Mouse (Mus musculus): ENCODE results near the gene Yme1l1. TPM values are rescaled to one million over a fixed set of nuclear protein-coding genes. Genes with fewer than 3 reads are reported as not detected.
A peak's percentile ranks its signal among the peaks of the same experiment; 100 is the strongest.

Gene Yme1l1
- polyA plus RNA-seq, 1 experiment = 16.7 TPM

GRCm38 (mm10) chr2:23202900-23203670 lies 46.9 kb downstream of the Yme1l1 start:
- Histone ChIP-seq H3K27me3 (ENCODE audit: control insufficient read depth, insufficient read depth, low read length) (no peaks in the 10 kb centered on the region), H3K4me1 (ENCODE audit: control insufficient read depth, insufficient read depth, low read length) (peaks cover 10% of the 10 kb centered on the region), H3K36me3 (ENCODE audit: control insufficient read depth, insufficient read depth, low read length) (peaks cover 1% of the 10 kb centered on the region; the same call in 1 of the 2 replicates), H3K4me3 (ENCODE audit: control insufficient read depth, low read depth, low read length) (no peak overlapping the region), H3K27ac (ENCODE audit: control insufficient read depth, insufficient read depth, low read depth, low read length) (0 out of 2 replicates have a peak overlapping the region, but pooled peaks have one; percentile 44)
- TF ChIP-seq POLR2A (IDR thresholded peaks at IDR 0.05; ENCODE audit: control insufficient read depth, low read depth, low read length) (no peak), CTCF (IDR thresholded peaks at IDR 0.05; ENCODE audit: control insufficient read depth, insufficient read depth, insufficient replicate concordance, low read depth, low read length) (no peak)

GRCm38 (mm10) chr2:23207070-23207526 lies 50.9 kb downstream of the Yme1l1 start, which contains the start of gene 4931423N10Rik:
Gene 4931423N10Rik (plus strand): TSS chr2:23207476.
- H3K36me3 ChIP-seq (ENCODE audit: control insufficient read depth, insufficient read depth, low read length) = no peaks in the 10 kb centered on the region
- H3K27ac ChIP-seq (ENCODE audit: control insufficient read depth, insufficient read depth, low read depth, low read length) = peak within 1 kb of the TSS; percentile 91
- peak within 1 kb of the TSS; percentile 87 for H3K4me3 ChIP-seq (ENCODE audit: control insufficient read depth, low read depth, low read length)
- H3K27me3 ChIP-seq (ENCODE audit: control insufficient read depth, insufficient read depth, low read length) = no peaks in the 10 kb centered on the region
- TF ChIP-seq CTCF (IDR thresholded peaks at IDR 0.05; ENCODE audit: control insufficient read depth, insufficient read depth, insufficient replicate concordance, low read depth, low read length) (no peak), POLR2A (IDR thresholded peaks at IDR 0.05; ENCODE audit: control insufficient read depth, low read depth, low read length) (peak; percentile 84; the same call in 1 of the 2 replicates)
- H3K4me1 ChIP-seq (ENCODE audit: control insufficient read depth, insufficient read depth, low read length) = peaks cover 8% of the 10 kb centered on the region

- no peak for TF ChIP-seq POLR2A (IDR thresholded peaks at IDR 0.05; ENCODE audit: control insufficient read depth, low read depth, low read length)
- TF ChIP-seq CTCF (IDR thresholded peaks at IDR 0.05; ENCODE audit: control insufficient read depth, insufficient read depth, insufficient replicate concordance, low read depth, low read length) = no peak
- Histone ChIP-seq H3K27ac (ENCODE audit: control insufficient read depth, insufficient read depth, low read depth, low read length) (no peak overlapping the region), H3K4me3 (ENCODE audit: control insufficient read depth, low read depth, low read length) (no peak overlapping the region), H3K4me1 (ENCODE audit: control insufficient read depth, insufficient read depth, low read length) (no peaks in the 10 kb centered on the region), H3K27me3 (ENCODE audit: control insufficient read depth, insufficient read depth, low read length) (no peaks in the 10 kb centered on the region), H3K36me3 (ENCODE audit: control insufficient read depth, insufficient read depth, low read length) (no peaks in the 10 kb centered on the region)
Observed at GRCm38 (mm10) chr2:23213661-23214060, 57.5 kb downstream of the Yme1l1 start.

- H3K4me1 ChIP-seq (ENCODE audit: control insufficient read depth, insufficient read depth, low read length) = no peaks in the 10 kb centered on the region
- no peak overlapping the region for H3K27ac ChIP-seq (ENCODE audit: control insufficient read depth, insufficient read depth, low read depth, low read length)
- no peaks in the 10 kb centered on the region for H3K27me3 ChIP-seq (ENCODE audit: control insufficient read depth, insufficient read depth, low read length)
- no peaks in the 10 kb centered on the region for H3K36me3 ChIP-seq (ENCODE audit: control insufficient read depth, insufficient read depth, low read length)
- no peak for TF ChIP-seq CTCF (IDR thresholded peaks at IDR 0.05; ENCODE audit: control insufficient read depth, insufficient read depth, insufficient replicate concordance, low read depth, low read length)
- no peak for TF ChIP-seq POLR2A (IDR thresholded peaks at IDR 0.05; ENCODE audit: control insufficient read depth, low read depth, low read length)
- no peak overlapping the region for H3K4me3 ChIP-seq (ENCODE audit: control insufficient read depth, low read depth, low read length)
Observed at GRCm38 (mm10) chr2:23225199-23225598, 69.0 kb downstream of the Yme1l1 start.

- H3K27ac ChIP-seq (ENCODE audit: control insufficient read depth, insufficient read depth, low read depth, low read length) = no peak overlapping the region
Observed at GRCm38 (mm10) chr2:23228463-23228862, 72.3 kb downstream of the Yme1l1 start.

GRCm38 (mm10) chr2:23234065-23234773 lies 78.0 kb downstream of the Yme1l1 start:
- H3K27me3 ChIP-seq (ENCODE audit: control insufficient read depth, insufficient read depth, low read length) = no peaks in the 10 kb centered on the region
- H3K4me3 ChIP-seq (ENCODE audit: control insufficient read depth, low read depth, low read length) = peak overlapping the region; percentile 73
- no peaks in the 10 kb centered on the region for H3K36me3 ChIP-seq (ENCODE audit: control insufficient read depth, insufficient read depth, low read length)
- no peaks in the 10 kb centered on the region; the same call in 1 of the 2 replicates for H3K4me1 ChIP-seq (ENCODE audit: control insufficient read depth, insufficient read depth, low read length)
- no peak for TF ChIP-seq CTCF (IDR thresholded peaks at IDR 0.05; ENCODE audit: control insufficient read depth, insufficient read depth, insufficient replicate concordance, low read depth, low read length)
- TF ChIP-seq POLR2A (IDR thresholded peaks at IDR 0.05; ENCODE audit: control insufficient read depth, low read depth, low read length) = no peak
- no peak overlapping the region for H3K27ac ChIP-seq (ENCODE audit: control insufficient read depth, insufficient read depth, low read depth, low read length)

More at GRCm38 (mm10) chr2:23228463-23228862, 72.3 kb downstream of the Yme1l1 start:
- Histone ChIP-seq H3K4me1 (ENCODE audit: control insufficient read depth, insufficient read depth, low read length) (no peaks in the 10 kb centered on the region), H3K36me3 (ENCODE audit: control insufficient read depth, insufficient read depth, low read length) (no peaks in the 10 kb centered on the region), H3K27me3 (ENCODE audit: control insufficient read depth, insufficient read depth, low read length) (no peaks in the 10 kb centered on the region), H3K4me3 (ENCODE audit: control insufficient read depth, low read depth, low read length) (no peak overlapping the region)
- TF ChIP-seq POLR2A (IDR thresholded peaks at IDR 0.05; ENCODE audit: control insufficient read depth, low read depth, low read length) (no peak), CTCF (IDR thresholded peaks at IDR 0.05; ENCODE audit: control insufficient read depth, insufficient read depth, insufficient replicate concordance, low read depth, low read length) (no peak)

Other genes with a start within 250 kb of the Yme1l1 start
- 28.0 and 29.1 TPM in 2 replicates for gene Abi1, start 116.1 kb upstream of the Yme1l1 start, polyA plus RNA-seq (2012; rRNA removed)
- 7.8 and 10.6 TPM in 2 replicates for gene Acbd5, start 88.2 kb upstream of the Yme1l1 start, polyA plus RNA-seq (2012; rRNA removed)
- 2.5 TPM in 2 replicates for gene Mastl, start 345 bp upstream of the Yme1l1 start, polyA plus RNA-seq (2012; rRNA removed)
- 12.4 and 15.8 TPM in 2 replicates for gene 4931423N10Rik, start 51.1 kb downstream of the Yme1l1 start, polyA plus RNA-seq (2012; rRNA removed)
- not detected in 2 replicates for gene Nxph2, start 164.9 kb downstream of the Yme1l1 start, polyA plus RNA-seq (2012; rRNA removed)

All from testis, adult 2 months (tissue).